Mouse (Mus musculus) spleen, postnatal 0 days (tissue): ENCODE results near the gene Hoxd3. TPM values are rescaled to one million over a fixed set of nuclear protein-coding genes. Genes with fewer than 3 reads are reported as not detected.

Source experiments
- microRNA counts: library from miRNA; unstranded; fragments of <30 nt; microRNA quantifications from one replicate; lab custom pipeline; 2015
- polyA plus RNA-seq: library from polyadenylated mRNA; unstranded; fragments of >200 nt; fragmentation: Nextera tagmentation; extraction: Ambion mirVana; gene quantifications from 2 replicates; pipeline ENCODE4 v1.2.1, GENCODE M21; 2015

The Hoxd3 gene
- polyA plus RNA-seq: 0.06 TPM in 2 replicates

GRCm38 (mm10) chr2:74711721-74712621, at the start of gene Hoxd3, which contains the start of gene Hoxd4:
TSS of gene Hoxd3 (plus strand) at chr2:74711927.
TSS of gene Hoxd4 (plus strand) at chr2:74711929.

GRCm38 (mm10) chr2:74667842-74668357, 43.8 kb upstream of the Hoxd3 start, which contains the start of gene Hoxd13:
TSS of gene Hoxd13 (plus strand) at chr2:74668310.

GRCm38 (mm10) chr2:74674881-74675665, 36.7 kb upstream of the Hoxd3 start, which contains the start of gene Hoxd12:
TSS of gene Hoxd12 (plus strand) at chr2:74675013.

GRCm38 (mm10) chr2:74678891-74679595, 32.7 kb upstream of the Hoxd3 start, which contains the start of gene Hoxd11:
TSS of gene Hoxd11 (plus strand) at chr2:74679557.

GRCm38 (mm10) chr2:74691022-74691951, 20.4 kb upstream of the Hoxd3 start, which contains the start of gene Hoxd10:
TSS of gene Hoxd10 (plus strand) at chr2:74691924.

GRCm38 (mm10) chr2:74697567-74698121, 14.1 kb upstream of the Hoxd3 start, which contains the start of gene Hoxd9:
TSS of gene Hoxd9 (plus strand) at chr2:74697727.

GRCm38 (mm10) chr2:74704393-74704998, 7.2 kb upstream of the Hoxd3 start, which contains the start of gene Hoxd8:
TSS of gene Hoxd8 (plus strand) at chr2:74704615.

GRCm38 (mm10) chr2:74726551-74726950, 14.8 kb downstream of the Hoxd3 start, which contains the start of gene Gm28230:
TSS of gene Gm28230 (plus strand) at chr2:74726728.

GRCm38 (mm10) chr2:74762522-74763244, 51.0 kb downstream of the Hoxd3 start, which contains the start of gene Hoxd1:
TSS of gene Hoxd1 (plus strand) at chr2:74762980.

MicroRNA genes within 50 kb of the gene (microRNA counts, 519-probe panel; counts per million panel counts)
- microRNA mmu-miR-10b (lab: Ali Mortazavi, UCI): 4,795 counts per million, percentile 30 among the panel's probes with 10 or more counts

Other genes starting within 250 kb of the Hoxd3 start
- 24.8 and 27.6 TPM in 2 replicates for gene Lnpk, start 132.5 kb upstream of the Hoxd3 start, polyA plus RNA-seq
- gene Evx2, start 52.4 kb upstream of the Hoxd3 start, polyA plus RNA-seq: not detected in 2 replicates
- not detected in 2 replicates for gene Hoxd13, start 43.6 kb upstream of the Hoxd3 start, polyA plus RNA-seq
- not detected in 2 replicates for gene Hoxd12, start 36.9 kb upstream of the Hoxd3 start, polyA plus RNA-seq
- not detected in 2 replicates for gene Hoxd11, start 32.4 kb upstream of the Hoxd3 start, polyA plus RNA-seq
- gene Hoxd10, start 20.0 kb upstream of the Hoxd3 start, polyA plus RNA-seq: 0.11 TPM in 1 of 2 replicates, not detected in the other
- gene Hoxd9, start 14.2 kb upstream of the Hoxd3 start, polyA plus RNA-seq: 0.41 and 0.46 TPM in 2 replicates
- 1.1 TPM in 2 replicates for gene Hoxd8, start 7.3 kb upstream of the Hoxd3 start, polyA plus RNA-seq
- 0.08 and 0.28 TPM in 2 replicates for gene Hoxd4, start within 50 bp of the Hoxd3 start, polyA plus RNA-seq
- not detected in 2 replicates for gene Gm28230, start 14.8 kb downstream of the Hoxd3 start, polyA plus RNA-seq
- not detected in 2 replicates for gene Hoxd1, start 51.1 kb downstream of the Hoxd3 start, polyA plus RNA-seq
- gene Mtx2, start 113.9 kb downstream of the Hoxd3 start, polyA plus RNA-seq: 73.2 and 73.5 TPM in 2 replicates